Mouse (Mus musculus) urinary bladder, adult 2 months (tissue): ENCODE results near the gene Grin3b. TPM values are rescaled to one million over a fixed set of nuclear protein-coding genes. Genes with fewer than 3 reads are reported as not detected.

Experiments
- DNase-seq: peaks from one replicate; pipeline ENCODE4 v3.0.0; 2022; ENCODE audit warnings: low spot score
- polyA plus RNA-seq: library from polyadenylated mRNA; depleted of rRNA; stranded (reverse); fragments of >200 nt; gene quantifications from 2 replicates; pipeline ENCODE4 v1.2.3, GENCODE M21; 2012; rRNA removed

Grin3b gene
- 0.04 TPM in 1 of 2 replicates, not detected in the other for polyA plus RNA-seq

DNA sequence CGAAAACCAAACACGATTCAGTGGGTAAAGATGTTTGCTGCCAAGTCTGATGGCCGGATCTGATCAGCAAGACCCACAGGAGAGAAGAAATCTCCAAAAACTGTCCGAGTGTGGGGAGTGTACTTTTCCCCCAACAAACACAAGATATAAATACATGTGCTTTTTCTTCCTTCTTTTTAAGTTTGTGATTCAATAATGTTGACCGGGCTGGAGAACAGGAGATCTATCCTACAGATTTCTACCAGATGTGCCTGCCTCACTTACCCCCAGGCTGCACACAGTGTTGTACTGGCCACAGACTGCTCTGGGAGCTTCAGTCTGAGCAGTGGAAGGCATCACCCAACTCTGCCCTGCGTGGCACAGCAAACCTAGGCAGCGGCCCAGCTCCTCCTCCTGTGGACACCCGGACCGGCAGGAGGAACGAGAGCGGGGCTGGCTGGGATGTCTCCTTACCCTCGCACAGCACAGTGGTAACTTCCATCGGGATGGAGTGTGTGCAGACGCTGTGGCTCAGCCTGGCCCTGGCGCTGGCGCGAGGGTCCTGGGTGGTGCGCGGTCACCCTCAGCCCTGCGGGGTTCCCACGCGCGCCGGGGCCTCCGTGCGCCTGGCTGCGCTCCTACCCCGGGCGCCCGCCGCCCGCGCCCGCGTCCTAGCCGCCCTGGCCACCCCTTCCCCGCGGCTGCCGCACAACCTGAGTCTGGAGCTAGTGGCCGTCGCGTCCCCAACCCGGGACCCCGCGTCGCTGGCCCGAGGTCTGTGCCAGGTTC is at the start of gene Grin3b:
Gene Grin3b, plus strand, starts transcription at position 301 of the 768 bp plus-strand sequence.
- no peak for DNase-seq

DNA sequence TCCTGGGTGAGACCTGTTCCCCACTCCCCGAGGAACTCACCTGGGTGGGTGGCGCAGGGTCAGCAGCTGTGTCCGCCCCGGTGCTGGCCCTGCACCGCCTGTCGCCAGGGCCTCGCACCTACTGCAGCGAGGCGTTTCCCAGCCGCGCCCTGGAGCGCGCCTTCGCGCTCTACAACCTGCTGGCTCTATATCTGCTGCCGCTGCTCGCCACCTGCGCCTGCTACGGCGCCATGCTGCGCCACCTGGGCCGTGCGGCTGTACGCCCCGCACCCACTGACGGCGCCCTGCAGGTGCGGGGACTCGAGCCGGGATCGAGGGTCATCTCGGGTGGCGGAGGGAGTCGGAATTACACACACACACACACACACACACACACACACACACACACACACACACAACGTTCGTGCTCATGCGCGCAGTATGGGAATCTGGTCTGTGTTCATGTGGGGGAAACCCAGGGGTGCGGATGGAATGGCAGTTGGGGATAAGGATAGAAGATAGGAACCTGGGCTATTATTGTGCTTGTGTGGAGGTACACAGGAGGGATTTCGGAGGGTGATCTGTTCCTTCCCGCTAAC is 49.5 kb upstream of the Grin3b start, which contains the start of gene R3hdm4:
Gene R3hdm4, minus strand, starts transcription at position 251 of the 578 bp plus-strand sequence.
- DNase-seq, result no peak

GRCm38 (mm10) chr10:79921572-79921971 is 48.9 kb upstream of the Grin3b start:
- no peak for DNase-seq

DNA sequence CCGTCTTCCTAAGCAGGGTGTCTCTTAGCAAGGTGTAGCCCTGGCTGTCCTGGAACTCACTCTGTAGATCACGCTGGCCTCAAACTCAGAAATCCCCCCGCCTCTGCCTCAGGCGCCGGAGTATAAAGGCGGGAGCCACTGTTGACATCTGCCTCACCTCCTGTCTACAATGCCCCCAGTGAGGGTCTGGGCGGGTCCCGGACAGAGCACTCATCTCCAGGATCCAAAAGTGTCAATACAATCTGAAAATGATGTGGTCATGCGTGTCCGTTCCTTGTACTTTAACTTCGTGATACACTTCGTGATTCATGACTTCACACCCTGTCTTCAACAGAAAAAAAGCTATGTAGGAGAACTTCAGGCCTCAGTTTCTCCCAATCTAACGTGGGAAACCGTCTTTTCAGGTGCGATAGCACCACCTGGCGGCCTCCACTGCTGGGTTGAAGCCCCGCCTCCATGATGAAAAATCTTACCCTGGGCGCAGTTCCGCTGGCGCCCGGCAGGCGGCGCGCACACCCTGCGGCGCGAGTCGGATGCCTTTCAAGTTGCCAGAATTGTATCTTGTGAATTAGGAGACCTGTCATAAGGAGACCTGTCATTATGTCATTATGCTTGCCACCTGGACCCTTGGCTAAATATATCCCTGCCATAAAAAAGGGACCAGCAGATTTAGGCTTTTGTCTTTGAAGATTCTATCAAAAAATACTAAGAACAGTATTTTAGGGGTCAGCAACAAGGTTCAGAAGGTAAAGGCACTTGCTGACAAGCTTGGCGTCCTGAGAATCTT is 45.3 kb upstream of the Grin3b start:
- peak; percentile 93 for DNase-seq

GRCm38 (mm10) chr10:79925785-79926490 is 44.6 kb upstream of the Grin3b start:
- DNase-seq, result no peak

DNA sequence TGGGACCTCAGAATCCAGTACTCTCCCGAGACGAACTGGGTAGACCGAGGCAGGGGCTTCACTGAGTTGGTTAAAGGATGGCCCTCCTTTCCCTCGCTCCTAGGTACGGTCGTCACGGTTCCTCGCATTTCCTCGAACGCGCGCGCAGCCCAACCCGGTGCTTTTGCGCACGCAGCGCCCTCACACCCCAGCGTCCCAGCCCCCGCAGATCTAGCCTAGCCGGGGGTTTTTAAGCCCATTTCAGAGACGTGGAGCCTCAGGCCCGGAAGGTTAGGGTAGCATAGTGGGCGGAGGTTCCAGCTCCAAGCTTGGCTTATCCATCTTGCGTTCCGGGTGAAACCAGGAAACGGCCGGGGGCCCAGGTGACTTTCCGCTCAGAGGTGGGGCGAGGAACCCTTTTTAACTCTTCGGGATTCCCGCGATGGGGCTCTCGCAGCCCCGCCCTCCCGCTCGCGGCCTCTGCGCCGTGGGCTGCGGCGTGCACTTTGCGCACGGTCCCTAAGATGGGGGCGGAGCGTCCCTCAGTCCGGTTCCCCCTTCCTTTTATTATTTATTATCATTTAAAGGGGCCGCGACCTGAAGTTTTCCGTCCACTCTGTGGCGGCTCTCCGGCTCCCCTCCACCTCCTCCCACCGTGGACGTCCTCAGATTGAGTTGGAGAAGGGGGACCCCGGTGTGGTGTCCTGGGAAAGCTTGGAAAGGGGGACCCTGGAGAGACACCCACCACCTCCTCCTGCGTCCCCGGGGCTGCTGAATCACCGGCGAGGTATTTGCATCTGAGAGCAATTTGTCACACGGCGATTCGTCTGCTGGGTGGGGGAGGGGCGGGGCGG is 43.8 kb upstream of the Grin3b start, which contains the start of gene Arid3a:
Gene Arid3a, plus strand, starts transcription at position 553 of the 833 bp plus-strand sequence.
- DNase-seq, result peak; percentile 74

- DNase-seq, result peak; percentile 59
Observed at GRCm38 (mm10) chr10:79927324-79928029, 43.0 kb upstream of the Grin3b start.

GRCm38 (mm10) chr10:79928030-79928694 is 42.4 kb upstream of the Grin3b start:
- no peak for DNase-seq

GRCm38 (mm10) chr10:79928907-79929701 is 41.4 kb upstream of the Grin3b start:
- DNase-seq, result no peak

- no peak for DNase-seq
Observed at GRCm38 (mm10) chr10:79929967-79930825, 40.3 kb upstream of the Grin3b start.

DNA sequence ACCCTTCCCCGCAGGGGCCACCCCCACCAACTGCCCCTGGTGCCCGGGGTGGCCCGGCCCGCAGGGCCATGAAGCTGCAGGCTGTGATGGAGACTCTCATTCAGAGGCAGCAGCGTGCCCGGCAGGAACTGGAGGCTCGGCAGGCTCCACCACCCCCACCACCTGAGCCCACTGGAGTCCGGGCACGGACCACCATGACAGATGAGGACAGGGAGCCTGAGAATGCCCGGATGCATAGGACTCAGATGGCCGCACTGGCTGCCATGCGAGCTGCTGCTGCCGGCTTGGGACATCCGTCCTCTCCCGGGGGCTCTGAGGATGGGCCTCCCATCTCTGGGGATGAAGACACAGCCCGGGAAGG is 39.7 kb upstream of the Grin3b start:
- DNase-seq, result no peak

DNA sequence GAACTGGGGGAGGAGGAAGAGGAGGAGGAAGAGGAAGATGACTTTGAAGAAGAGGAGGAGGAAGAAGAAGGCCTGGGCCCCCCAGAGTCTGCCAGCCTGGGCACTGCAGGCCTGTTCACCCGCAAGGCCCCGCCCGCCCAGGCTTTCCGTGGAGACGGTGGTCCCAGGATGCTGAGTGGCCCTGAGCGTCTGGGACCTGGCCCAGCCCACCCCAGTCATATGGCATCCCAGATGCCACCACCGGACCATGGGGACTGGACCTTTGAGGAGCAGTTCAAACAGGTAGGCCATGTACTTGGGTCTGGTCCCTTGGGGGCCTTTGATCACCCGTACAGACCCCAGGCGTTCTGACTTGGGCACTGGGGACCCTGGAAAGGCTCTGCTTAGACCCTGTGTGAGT is 38.7 kb upstream of the Grin3b start:
- no peak for DNase-seq

GRCm38 (mm10) chr10:79932736-79933135 is 37.8 kb upstream of the Grin3b start:
- no peak for DNase-seq

GRCm38 (mm10) chr10:79933145-79933679 is 37.3 kb upstream of the Grin3b start:
- DNase-seq, result no peak

DNA sequence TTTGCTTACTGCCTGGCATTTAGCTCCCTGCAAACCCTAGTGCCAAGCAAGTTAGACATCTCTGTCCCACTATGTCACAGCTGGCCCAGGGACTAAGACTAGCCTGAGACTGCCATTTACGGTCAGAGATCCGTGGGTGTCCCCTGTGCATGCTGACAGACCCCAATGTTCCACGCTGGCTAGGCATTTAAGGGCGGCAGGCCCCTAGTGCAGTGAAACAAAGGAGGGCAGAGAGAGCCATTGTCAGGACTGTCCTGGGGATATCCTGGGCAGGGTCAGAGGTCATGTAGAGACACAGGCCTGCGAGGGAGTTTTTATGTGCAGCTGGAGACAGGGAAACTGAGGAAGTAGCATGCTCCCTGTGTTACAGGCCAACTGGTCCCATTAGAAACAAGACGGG is 36.7 kb upstream of the Grin3b start:
- DNase-seq, result no peak

DNA sequence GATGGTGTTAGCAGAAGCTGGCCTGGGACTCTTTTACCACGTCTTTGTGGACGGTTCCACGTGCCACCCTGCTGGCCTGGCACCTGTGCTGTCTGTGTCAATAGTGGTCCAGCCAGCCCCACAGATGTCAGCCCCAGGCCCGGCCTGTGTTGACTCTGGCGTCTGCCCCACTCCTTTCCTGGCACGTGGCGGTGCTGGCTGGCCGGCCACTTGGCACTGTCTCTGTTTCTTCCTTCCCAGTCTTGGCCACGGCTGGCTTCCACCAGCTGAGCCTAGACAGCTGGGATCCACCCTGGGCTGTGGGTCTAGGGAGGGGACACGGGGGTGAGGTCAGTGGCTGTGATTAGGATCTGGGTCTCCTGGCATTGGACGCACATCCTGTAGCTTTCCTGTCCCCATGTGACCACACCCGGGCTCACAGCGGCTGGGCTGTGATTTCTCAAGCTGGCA is 36.2 kb upstream of the Grin3b start:
- peak; percentile 63 for DNase-seq

DNA sequence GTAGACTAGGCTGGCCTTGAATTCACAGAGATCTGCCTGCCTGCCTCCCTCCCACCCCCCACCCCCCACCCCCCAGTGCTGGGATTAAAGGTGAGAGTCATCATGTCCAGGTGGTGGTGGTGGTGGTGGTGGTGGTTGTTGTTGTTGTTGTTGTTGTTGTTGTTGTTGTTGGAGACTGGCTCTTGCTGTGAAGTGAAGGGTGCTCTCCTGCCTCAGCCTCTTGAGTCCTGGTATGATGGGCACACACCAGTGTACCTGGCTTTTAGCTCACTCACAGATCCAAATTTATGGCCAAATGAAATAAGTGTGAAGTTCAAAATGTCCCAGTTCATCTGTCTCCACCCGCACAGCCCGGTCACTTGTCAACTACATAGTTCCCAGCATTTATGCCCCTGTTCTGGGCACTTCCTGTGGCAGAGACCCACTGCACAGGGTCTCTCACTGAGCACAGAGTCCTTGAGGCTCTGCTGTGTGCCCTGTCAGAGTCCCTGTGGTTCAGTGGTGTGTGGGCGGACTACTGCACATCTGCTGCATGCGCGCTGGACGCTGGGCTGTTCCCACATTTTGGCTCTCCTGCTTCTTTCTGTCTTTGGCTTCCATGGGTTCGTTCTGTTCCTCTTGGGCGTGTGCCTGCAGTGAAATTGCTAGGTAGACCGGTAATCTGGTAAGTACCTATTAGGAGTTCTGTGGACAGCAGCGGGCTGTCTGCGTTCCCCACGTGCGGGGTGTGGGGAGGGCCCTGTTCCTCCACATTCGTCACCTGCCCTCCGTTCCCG is 35.5 kb upstream of the Grin3b start:
- DNase-seq, result no peak
